Mouse (Mus musculus) spleen, adult 2 months (tissue): ENCODE data around the gene Dph3. TPM values are rescaled to one million over a fixed set of nuclear protein-coding genes. Genes with fewer than 3 reads are reported as not detected.
"Not testable (repeated sequence)": the region's sequence is repeated elsewhere in the genome, so short reads cannot be mapped to it uniquely, and the experiment has no call there.

ENCODE experiments used
- DNase-seq, 2 experiments: peaks; one replicate each; pipeline versions ENCODE4 v3.0.0 to v3.0.0-alpha.2; 2012 to 2021; ENCODE audit warnings: low spot score in 2 of 2, low read depth in 1 of 2
- H3K27ac ChIP-seq: fragments of 200-500 bp; 2 replicates; pipeline ENCODE4 v1.5.1; 2012; ENCODE audit warnings: low read length, inconsistent platforms; ENCODE audit not compliant: insufficient read depth
- H3K27me3 ChIP-seq: fragments of 200-500 bp; 2 replicates; pipeline ENCODE4 v1.6.1; 2012; ENCODE audit warnings: mild to moderate bottlenecking, moderate library complexity, low read length, inconsistent platforms; ENCODE audit not compliant: control insufficient read depth, insufficient read depth
- H3K36me3 ChIP-seq: fragments of 200-500 bp; 2 replicates; pipeline ENCODE4 v1.6.1; 2012; ENCODE audit warnings: mild to moderate bottlenecking, low read length, inconsistent platforms; ENCODE audit not compliant: control insufficient read depth, insufficient read depth
- H3K4me1 ChIP-seq: fragments of 200-500 bp; 2 replicates; pipeline ENCODE4 v1.6.1; 2011; ENCODE audit warnings: inconsistent platforms; ENCODE audit not compliant: control insufficient read depth, insufficient read depth, insufficient read length
- H3K4me3 ChIP-seq: fragments of 200-500 bp; 2 replicates; pipeline ENCODE4 v1.5.1; 2011; ENCODE audit warnings: mild to moderate bottlenecking, inconsistent platforms; ENCODE audit not compliant: insufficient read depth, insufficient read length; ENCODE audit errors: extremely low read depth
- CTCF ChIP-seq: fragments of 200-500 bp; IDR thresholded peaks from 2 replicates; pipeline ENCODE4 v1.5.1; 2011; ENCODE audit warnings: mild to moderate bottlenecking, inconsistent platforms; ENCODE audit not compliant: insufficient read depth, insufficient read length, insufficient replicate concordance; ENCODE audit errors: extremely low read depth
- POLR2A ChIP-seq: fragments of 200-500 bp; IDR thresholded peaks from 2 replicates; pipeline ENCODE4 v1.6.1; 2011; ENCODE audit warnings: low read depth, low read length, inconsistent platforms
- WGBS: fragments of 180-500 bp; shearing (Covaris S2); methylation state at CpG from one replicate; pipeline ENCODE4 v1.1.7; 2018; 5-methylcytosine and 5-hydroxymethylcytosine counted together
- polyA plus RNA-seq: library from polyadenylated mRNA; depleted of rRNA; stranded (reverse); fragments of >200 nt; gene quantifications from 2 replicates; pipeline ENCODE4 v1.2.3, GENCODE M21; 2012; rRNA removed

Dph3 gene
- 8.3 and 10.1 TPM in 2 replicates for polyA plus RNA-seq

DNA sequence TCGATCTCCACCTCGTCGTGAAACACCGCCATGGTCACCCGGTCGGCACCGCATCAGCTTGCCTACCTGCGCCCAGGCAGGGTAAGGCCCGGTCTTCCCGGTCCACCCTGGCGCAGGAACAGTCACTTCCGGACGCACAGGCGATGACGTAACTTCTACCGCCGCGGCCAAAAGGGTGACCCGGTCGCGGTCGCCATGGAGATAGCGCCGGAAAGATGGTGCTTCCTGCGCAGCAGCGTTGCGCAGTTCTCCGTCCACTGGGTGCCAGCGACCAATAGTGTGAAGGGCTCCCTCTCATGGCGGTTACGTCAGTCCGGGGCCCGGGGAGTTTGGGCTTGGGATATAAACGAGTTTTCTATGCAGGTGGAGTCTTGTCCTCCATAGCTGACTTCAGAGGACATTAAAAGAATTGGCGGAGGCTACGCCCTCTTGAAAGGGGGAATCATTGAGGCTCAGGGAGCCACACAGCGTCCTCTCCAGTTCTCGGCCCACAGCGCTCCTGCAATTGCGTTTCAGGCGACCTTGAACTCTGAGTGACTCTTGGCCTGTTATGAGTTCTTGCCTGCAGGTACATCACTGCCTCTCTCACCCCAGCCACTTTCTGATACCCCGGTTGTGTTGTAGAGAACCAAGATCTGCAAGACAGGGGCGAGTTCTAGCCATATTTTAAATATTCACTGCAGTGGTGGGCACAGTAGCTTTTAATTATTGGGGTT is at the start of gene Dph3:
Gene Dph3, minus strand, starts transcription at position 244 of the 716 bp plus-strand sequence.
- Histone ChIP-seq H3K27me3 (no peaks in the 10 kb centered on the region), H3K4me3 (peak within 1 kb of the TSS; percentile 70), H3K27ac (peak within 1 kb of the TSS; percentile 87), H3K4me1 (peaks cover 5% of the 10 kb centered on the region; the same call in 1 of the 2 replicates), H3K36me3 (peaks cover 11% of the 10 kb centered on the region)
- peak; percentile 92 to 99 for DNase-seq
- TF ChIP-seq POLR2A (peak; percentile 30), CTCF (peak; percentile 26; the same call in 1 of the 2 replicates)
- under 1% methylated on average over 43 of the region's 43 CpGs for WGBS

GRCm38 (mm10) chr14:32134293-32134692 is 48.8 kb upstream of the Dph3 start:
- no peaks in the 10 kb centered on the region for H3K27me3 ChIP-seq

GRCm38 (mm10) chr14:32131836-32132235 is 46.3 kb upstream of the Dph3 start:
- WGBS = 37% methylated on average over 4 of the region's 4 CpGs
- H3K4me3 ChIP-seq = no peak overlapping the region
- DNase-seq = no peak
- no peaks in the 10 kb centered on the region for H3K4me1 ChIP-seq
- H3K27me3 ChIP-seq = no peaks in the 10 kb centered on the region
- TF ChIP-seq POLR2A (no peak), CTCF (no peak)
- no peaks in the 10 kb centered on the region for H3K36me3 ChIP-seq
- no peak overlapping the region for H3K27ac ChIP-seq

More at GRCm38 (mm10) chr14:32134293-32134692, 48.8 kb upstream of the Dph3 start:
- TF ChIP-seq POLR2A = no peak
- TF ChIP-seq CTCF = no peak
- no peak overlapping the region for H3K4me3 ChIP-seq
- H3K36me3 ChIP-seq = no peaks in the 10 kb centered on the region
- no peak overlapping the region for H3K27ac ChIP-seq
- no peaks in the 10 kb centered on the region for H3K4me1 ChIP-seq
- 60% methylated on average over 2 of the region's 2 CpGs for WGBS
- DNase-seq = no peak

DNA sequence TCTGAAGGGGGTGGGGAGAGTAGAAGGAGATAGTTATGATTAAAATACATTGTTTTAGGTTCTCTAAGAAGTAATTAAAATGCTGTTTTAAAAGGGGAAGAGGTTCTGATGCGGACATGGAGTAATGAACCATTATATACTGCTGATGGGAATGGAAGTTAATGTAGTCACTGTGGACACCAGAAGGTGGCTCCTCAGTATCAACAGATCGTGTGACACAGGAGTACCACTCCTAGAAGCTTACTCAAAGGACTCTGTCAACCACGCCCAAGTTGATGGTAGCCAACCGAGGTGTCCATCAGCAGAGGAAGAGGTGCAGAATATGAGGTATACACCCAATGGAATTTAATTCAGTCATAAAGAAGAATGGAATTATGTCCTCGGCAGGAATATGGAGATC is 42.9 kb upstream of the Dph3 start:
- no peak for DNase-seq
- Histone ChIP-seq H3K4me3 (no peak overlapping the region), H3K36me3 (no peaks in the 10 kb centered on the region), H3K4me1 (no peaks in the 10 kb centered on the region), H3K27ac (no peak overlapping the region), H3K27me3 (no peaks in the 10 kb centered on the region)
- TF ChIP-seq CTCF (no peak), POLR2A (no peak)
- 68% methylated on average over 5 of the region's 5 CpGs for WGBS

DNA sequence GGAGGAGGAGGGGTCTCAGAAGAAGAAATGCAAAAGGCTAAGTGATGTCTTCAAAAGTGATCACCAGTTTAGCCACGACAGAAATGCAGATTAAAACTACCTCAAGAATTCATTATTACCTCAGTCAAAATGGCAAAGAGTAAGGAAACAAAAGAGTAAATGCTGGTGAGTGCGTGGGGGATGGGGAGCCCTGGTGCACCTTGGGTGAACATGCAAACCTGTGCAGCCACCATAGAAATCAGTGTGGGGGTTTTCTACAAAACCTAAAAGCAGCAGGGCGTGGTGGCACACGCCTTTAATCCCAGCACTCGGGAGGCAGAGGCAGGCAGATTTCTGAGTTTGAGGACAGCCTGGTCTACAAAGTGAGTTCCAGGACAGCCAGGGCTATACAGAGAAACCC is 39.7 kb upstream of the Dph3 start:
- H3K4me3 ChIP-seq, H3K27ac ChIP-seq, H3K4me1 ChIP-seq, DNase-seq, H3K27me3 ChIP-seq, H3K36me3 ChIP-seq: not testable (repeated sequence)
- 73% methylated on average over 5 of the region's 5 CpGs for WGBS

GRCm38 (mm10) chr14:32124261-32124660 is 38.7 kb upstream of the Dph3 start:
- Histone ChIP-seq H3K27me3 (no peaks in the 10 kb centered on the region), H3K4me1 (no peaks in the 10 kb centered on the region), H3K36me3 (no peaks in the 10 kb centered on the region), H3K27ac (no peak overlapping the region), H3K4me3 (no peak overlapping the region)
- DNase-seq = no peak
- 92% methylated on average over 3 of the region's 3 CpGs for WGBS
- TF ChIP-seq CTCF = no peak
- TF ChIP-seq POLR2A = no peak

DNA sequence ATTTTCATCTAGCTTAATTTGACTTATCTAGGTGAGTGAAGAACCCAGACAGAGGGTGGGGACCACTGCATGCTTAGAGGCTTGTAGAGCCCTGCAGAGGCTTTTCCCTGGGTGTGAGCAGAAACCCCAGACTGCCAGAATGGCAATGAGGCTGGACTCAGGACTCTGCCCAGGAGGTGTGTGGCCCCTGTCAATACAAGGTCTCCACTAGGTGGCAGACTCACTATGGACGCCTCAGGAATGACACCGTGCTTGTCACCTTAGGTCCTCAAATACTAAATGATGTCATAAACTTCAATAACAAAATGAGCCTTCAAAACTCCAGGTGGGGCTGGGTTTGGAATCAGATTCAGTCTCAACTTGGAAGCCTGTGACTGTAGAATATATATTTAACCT is 36.4 kb upstream of the Dph3 start:
- Histone ChIP-seq H3K27me3 (no peaks in the 10 kb centered on the region), H3K4me1 (no peaks in the 10 kb centered on the region)

More for the DNA sequence above, 36.4 kb upstream of the Dph3 start:
- WGBS = 15% methylated on average over 2 of the region's 2 CpGs
- Histone ChIP-seq H3K36me3 (no peaks in the 10 kb centered on the region), H3K4me3 (no peak overlapping the region; the same call in 1 of the 2 replicates), H3K27ac (no peak overlapping the region)
- TF ChIP-seq CTCF (peak; percentile 39; the same call in 1 of the 2 replicates), POLR2A (no peak)
- DNase-seq = peak; percentile 14 to 25
